Comparison of ENCODE assay signal across 30 mouse cellular contexts in the genomic region with DNA sequence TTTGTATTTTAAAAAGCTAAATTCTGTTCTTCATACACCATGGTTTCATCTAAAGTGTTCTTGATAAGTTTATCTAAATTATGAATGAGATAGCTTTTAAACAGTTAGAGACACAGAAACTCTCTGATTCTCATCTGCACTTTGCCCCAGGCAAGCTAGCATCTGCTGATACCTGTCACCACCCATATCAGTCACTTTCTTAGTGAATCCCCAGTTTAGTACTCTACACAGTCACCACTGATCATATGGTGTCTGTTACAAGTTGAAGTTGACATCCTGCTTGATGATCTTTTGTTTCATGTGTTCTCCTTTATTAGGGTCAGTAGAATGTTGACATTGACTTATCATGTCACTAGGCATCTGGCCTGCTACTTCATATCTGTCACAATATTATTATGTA.
DNase-seq lines count a peak whose midpoint lies in the region; ATAC-seq and TF ChIP-seq lines count a peak whose summit lies in the region.
"Had no signal": no experiment of that assay in that cellular context is flagged by ENCODE, and none has a peak within 500 bp of the region (broad histone marks: within the 10 kb centered on the region; RNA-seq: fewer than 3 reads in every experiment).

No protein-coding gene starts in this region.

- no peaks in the 10 kb centered on the region for H3K9me3 ChIP-seq in hindbrain, postnatal 0 days (ENCODE audit: low read length)
- H3K9me3 ChIP-seq in hindbrain, embryonic 14.5 days (ENCODE audit: control insufficient read depth, low read length) = no peaks in the 10 kb centered on the region
- H3K9me3 ChIP-seq in midbrain, embryonic 14.5 days (ENCODE audit: control insufficient read depth, low read length) = no peaks in the 10 kb centered on the region
- H3K9me3 ChIP-seq in midbrain, embryonic 10.5 days (replicated peaks) = no peaks in the 10 kb centered on the region
- H3K9me3 ChIP-seq: embryonic facial prominence, embryonic 10.5 days; embryonic facial prominence, embryonic 13.5 days; forebrain, embryonic 12.5 days; forebrain, embryonic 15.5 days; G1E; heart, embryonic 12.5 days; heart, embryonic 15.5 days; hindbrain, embryonic 10.5 days; hindbrain, embryonic 13.5 days had no signal

- H3K9ac ChIP-seq in hindbrain, postnatal 0 days (replicated peaks; ENCODE audit: low read length) = no peak overlapping the region
- H3K9ac ChIP-seq in hindbrain, embryonic 14.5 days = no peak overlapping the region
- H3K9ac ChIP-seq in midbrain, embryonic 14.5 days (replicated peaks; ENCODE audit: low read length) = no peak overlapping the region
- H3K9ac ChIP-seq: embryonic facial prominence, embryonic 13.5 days; forebrain, embryonic 12.5 days; forebrain, embryonic 15.5 days; heart, embryonic 12.5 days; heart, embryonic 15.5 days; hindbrain, embryonic 13.5 days had no signal

- no peak for ATAC-seq in hindbrain, postnatal 0 days
- no peak for ATAC-seq in hindbrain, embryonic 14.5 days (ENCODE audit: low FRiP score)
- ATAC-seq in midbrain, embryonic 14.5 days (ENCODE audit: low FRiP score, low TSS enrichment) = peak; percentile 57; the same call in 1 of the 2 replicates
- ATAC-seq: forebrain, embryonic 15.5 days; Patski had no signal

- no peaks in the 10 kb centered on the region for H3K4me1 ChIP-seq in hindbrain, postnatal 0 days (ENCODE audit: insufficient read depth, low read length)
- H3K4me1 ChIP-seq in hindbrain, embryonic 14.5 days (replicated peaks; ENCODE audit: control insufficient read depth, insufficient read depth, low read length) = no peaks in the 10 kb centered on the region
- H3K4me1 ChIP-seq in midbrain, embryonic 14.5 days (ENCODE audit: control insufficient read depth, insufficient read depth, low read length) = no peaks in the 10 kb centered on the region
- no peaks in the 10 kb centered on the region for H3K4me1 ChIP-seq in midbrain, embryonic 10.5 days
- H3K4me1 ChIP-seq: embryonic facial prominence, embryonic 10.5 days; embryonic facial prominence, embryonic 13.5 days; forebrain, embryonic 12.5 days; forebrain, embryonic 15.5 days; heart, embryonic 12.5 days; heart, embryonic 15.5 days; hindbrain, embryonic 10.5 days; hindbrain, embryonic 13.5 days had no signal

- no peak overlapping the region for H3K4me3 ChIP-seq in hindbrain, postnatal 0 days (ENCODE audit: low read length)
- H3K4me3 ChIP-seq in hindbrain, embryonic 14.5 days (replicated peaks; ENCODE audit: low read length) = no peak overlapping the region
- H3K4me3 ChIP-seq in midbrain, embryonic 14.5 days (replicated peaks; ENCODE audit: low read depth, low read length) = no peak overlapping the region
- H3K4me3 ChIP-seq in midbrain, embryonic 10.5 days = no peak overlapping the region
- H3K4me3 ChIP-seq: embryonic facial prominence, embryonic 10.5 days; embryonic facial prominence, embryonic 13.5 days; erythroblast, embryonic 14.5 days; forebrain, embryonic 12.5 days; forebrain, embryonic 15.5 days; heart, embryonic 12.5 days; heart, embryonic 15.5 days; hindbrain, embryonic 10.5 days; hindbrain, embryonic 13.5 days had no signal

- H3K36me3 ChIP-seq in hindbrain, postnatal 0 days (ENCODE audit: insufficient read depth, low read length) = no peaks in the 10 kb centered on the region
- no peaks in the 10 kb centered on the region for H3K36me3 ChIP-seq in hindbrain, embryonic 14.5 days (replicated peaks; ENCODE audit: control insufficient read depth, insufficient read depth)
- H3K36me3 ChIP-seq in midbrain, embryonic 14.5 days (ENCODE audit: control insufficient read depth, insufficient read depth, low read length) = no peaks in the 10 kb centered on the region
- no peaks in the 10 kb centered on the region for H3K36me3 ChIP-seq in midbrain, embryonic 10.5 days
- H3K36me3 ChIP-seq: embryonic facial prominence, embryonic 10.5 days; embryonic facial prominence, embryonic 13.5 days; forebrain, embryonic 12.5 days; forebrain, embryonic 15.5 days; G1E; heart, embryonic 12.5 days; heart, embryonic 15.5 days; hindbrain, embryonic 10.5 days; hindbrain, embryonic 13.5 days had no signal

- no peaks in the 10 kb centered on the region for H3K27me3 ChIP-seq in hindbrain, postnatal 0 days (ENCODE audit: insufficient read depth, low read length)
- no peaks in the 10 kb centered on the region for H3K27me3 ChIP-seq in hindbrain, embryonic 14.5 days (ENCODE audit: control insufficient read depth, insufficient read depth, low read length)
- H3K27me3 ChIP-seq in midbrain, embryonic 14.5 days (ENCODE audit: control insufficient read depth, insufficient read depth, low read length) = no peaks in the 10 kb centered on the region
- H3K27me3 ChIP-seq in midbrain, embryonic 10.5 days (ENCODE audit: low read depth, poor library complexity, severe bottlenecking) = no peaks in the 10 kb centered on the region
- H3K27me3 ChIP-seq: CH12.LX; embryonic facial prominence, embryonic 13.5 days; forebrain, embryonic 12.5 days; forebrain, embryonic 15.5 days; heart, embryonic 12.5 days; heart, embryonic 15.5 days; hindbrain, embryonic 13.5 days; Patski had no signal

- peak; percentile 2 for DNase-seq in hindbrain, postnatal 0 days (ENCODE audit: low spot score)
- no peak for DNase-seq in hindbrain, embryonic 14.5 days (ENCODE audit: low spot score)
- DNase-seq in midbrain, embryonic 14.5 days = peak; percentile 55
- DNase-seq in midbrain, embryonic 10.5 days (ENCODE audit: low spot score) = no peak
- DNase-seq in retina, embryonic 14.5 days (ENCODE audit: low spot score) = peak; percentile 14
- DNase-seq in urinary bladder, postnatal 36 days (ENCODE audit: low spot score in 2 of 2) = no peak
- DNase-seq: adrenal gland, adult 2 months; adrenal gland, postnatal 14 days; B cell, adult 2 months; cerebellum, adult 11-12 months; cerebellum, adult 8-10 months; cerebellum, postnatal 10 days; cerebellum, postnatal 36 days; embryo, embryonic 11 days; gastrocnemius, postnatal 25 days; heart, adult 18-20 months; heart, postnatal 10 days; heart, postnatal 36 days had no signal

- H3K4me2 ChIP-seq in hindbrain, postnatal 0 days (ENCODE audit: low read depth, low read length) = no peak overlapping the region
- no peak overlapping the region for H3K4me2 ChIP-seq in hindbrain, embryonic 14.5 days (replicated peaks)
- H3K4me2 ChIP-seq in midbrain, embryonic 14.5 days (ENCODE audit: low read length) = no peak overlapping the region
- H3K4me2 ChIP-seq: embryonic facial prominence, embryonic 13.5 days; forebrain, embryonic 12.5 days; forebrain, embryonic 15.5 days; heart, embryonic 12.5 days; heart, embryonic 15.5 days; hindbrain, embryonic 13.5 days had no signal

- H3K27ac ChIP-seq in hindbrain, postnatal 0 days = no peak overlapping the region
- no peak overlapping the region for H3K27ac ChIP-seq in hindbrain, embryonic 14.5 days
- H3K27ac ChIP-seq in midbrain, embryonic 14.5 days (replicated peaks; ENCODE audit: low read depth, low read length) = no peak overlapping the region
- no peak overlapping the region for H3K27ac ChIP-seq in midbrain, embryonic 10.5 days (replicated peaks)
- H3K27ac ChIP-seq: embryonic facial prominence, embryonic 10.5 days; embryonic facial prominence, embryonic 13.5 days; forebrain, embryonic 12.5 days; forebrain, embryonic 15.5 days; heart, embryonic 15.5 days; hindbrain, embryonic 10.5 days; hindbrain, embryonic 13.5 days had no signal

- no peak for TF ChIP-seq CTCF in hindbrain, postnatal 0 days (IDR thresholded peaks at IDR 0.05; ENCODE audit: low read depth)

Comparison
In these comparisons a context has a peak if more than half of its experiments do, and no peak if none do; other contexts are left out.
1. DNase-seq: peak in hindbrain, postnatal 0 days (single experiment), midbrain, embryonic 14.5 days (single experiment) and retina, embryonic 14.5 days (single experiment); none in hindbrain, embryonic 14.5 days (single experiment), midbrain, embryonic 10.5 days (single experiment) and urinary bladder, postnatal 36 days (0 of 2).